Mouse (Mus musculus) heart, embryonic 11.5 days (tissue): ENCODE data around the gene Slc47a2. TPM values are rescaled to one million over a fixed set of nuclear protein-coding genes. Genes with fewer than 3 reads are reported as not detected.

Experiments
- polyA plus RNA-seq: library from polyadenylated mRNA; unstranded; fragments of >200 nt; fragmentation: Nextera tagmentation; extraction: Ambion mirVana; gene quantifications from 2 replicates; pipeline ENCODE4 v1.2.1, GENCODE M21; 2014

Gene Slc47a2
- polyA plus RNA-seq, 1 experiment from 2014 or later, result 0.19 TPM

Other genes starting within 250 kb of the Slc47a2 start
- 1.4 and 2.2 TPM in 2 replicates for gene Tnfrsf13b, start 216.1 kb downstream of the Slc47a2 start, polyA plus RNA-seq
- gene Usp22, start 167.8 kb downstream of the Slc47a2 start, polyA plus RNA-seq, result 95.0 and 111 TPM in 2 replicates
- gene Aldh3a1, start 135.3 kb downstream of the Slc47a2 start, polyA plus RNA-seq, result not detected in 2 replicates
- 26.1 and 33.5 TPM in 2 replicates for gene Aldh3a2, start 75.4 kb downstream of the Slc47a2 start, polyA plus RNA-seq
- gene Slc47a1, start 35.5 kb upstream of the Slc47a2 start, polyA plus RNA-seq, result 20.2 and 23.7 TPM in 2 replicates
- 0.09 TPM in 1 of 2 replicates, not detected in the other for gene Rnf112, start 111.3 kb upstream of the Slc47a2 start, polyA plus RNA-seq
- 57.6 and 58.4 TPM in 2 replicates for gene Mfap4, start 142.6 kb upstream of the Slc47a2 start, polyA plus RNA-seq
- 22.3 and 25.8 TPM in 2 replicates for gene Mapk7, start 151.5 kb upstream of the Slc47a2 start, polyA plus RNA-seq
- 13.3 and 14.5 TPM in 2 replicates for gene B9d1, start 162.3 kb upstream of the Slc47a2 start, polyA plus RNA-seq
- 23.3 and 23.7 TPM in 2 replicates for gene Epn2, start 236.8 kb upstream of the Slc47a2 start, polyA plus RNA-seq